Mouse (Mus musculus) small intestine, adult 2 months (tissue): ENCODE data around the gene Sugt1.

Experiments used
- CTCF ChIP-seq: fragments of 200-500 bp; IDR thresholded peaks from 2 replicates; pipeline ENCODE4 v1.5.1; 2012; ENCODE audit warnings: low read depth, mild to moderate bottlenecking, control low read depth, inconsistent platforms, low read length, moderate library complexity, mixed read lengths; ENCODE audit not compliant: insufficient replicate concordance, insufficient read length; ENCODE audit errors: extremely low read depth
- POLR2A ChIP-seq: fragments of 200-500 bp; IDR thresholded peaks from 2 replicates; pipeline ENCODE4 v1.6.1; 2012; ENCODE audit warnings: low read depth, mild to moderate bottlenecking, control low read depth, inconsistent platforms, low read length, moderate library complexity

- TF ChIP-seq POLR2A (no peak), CTCF (no peak)
Observed at GRCm38 (mm10) chr14:79596602-79597001, 9.1 kb downstream of the Sugt1 start.
